Mouse (Mus musculus) ES-Bruce4 (cell line): Measurements from ENCODE around the gene Prmt3.

ENCODE experiments used
- CTCF ChIP-seq: IDR thresholded peaks from one replicate; pipeline ENCODE4 v1.8.1; 2011; ENCODE audit warnings: low read depth, low read length
- EP300 ChIP-seq: IDR thresholded peaks from 2 replicates; pipeline ENCODE4 v1.6.1; 2011; ENCODE audit warnings: low read depth, low read length; ENCODE audit not compliant: insufficient read depth
- POLR2A ChIP-seq: IDR thresholded peaks from one replicate; pipeline ENCODE4 v1.8.1; 2011; ENCODE audit warnings: low read length; ENCODE audit not compliant: insufficient read depth

DNA sequence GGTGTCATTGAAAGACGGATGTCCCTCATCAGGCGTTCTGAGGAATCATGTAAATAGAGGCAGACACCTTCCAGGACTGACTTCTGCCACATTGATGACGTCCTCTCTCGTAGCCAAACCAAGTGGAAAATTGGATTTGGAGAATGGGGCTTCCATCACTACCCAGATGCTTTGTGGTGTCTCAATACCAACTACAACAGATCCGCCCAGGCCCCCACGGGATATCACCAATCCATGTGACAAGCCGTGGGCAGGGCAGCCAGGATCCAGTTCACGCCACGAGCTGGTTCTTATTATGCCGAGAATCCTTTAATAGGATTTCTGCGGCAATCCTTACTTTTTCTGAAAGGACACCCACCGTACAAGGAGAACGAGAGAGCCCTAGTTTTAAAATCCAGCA lies 100.9 kb downstream of the Prmt3 start:
- TF ChIP-seq EP300 (no peak), CTCF (no peak), POLR2A (no peak)
